Mouse (Mus musculus): Measurements from ENCODE around the gene Chst14. TPM values are rescaled to one million over a fixed set of nuclear protein-coding genes. Genes with fewer than 3 reads are reported as not detected.
A peak's percentile ranks its signal among the peaks of the same experiment; 100 is the strongest.

Gene Chst14
- 3.5 and 8.5 TPM in 2 replicates for polyA plus RNA-seq (2014; fragmentation: Nextera tagmentation; extraction: Ambion mirVana)

DNA sequence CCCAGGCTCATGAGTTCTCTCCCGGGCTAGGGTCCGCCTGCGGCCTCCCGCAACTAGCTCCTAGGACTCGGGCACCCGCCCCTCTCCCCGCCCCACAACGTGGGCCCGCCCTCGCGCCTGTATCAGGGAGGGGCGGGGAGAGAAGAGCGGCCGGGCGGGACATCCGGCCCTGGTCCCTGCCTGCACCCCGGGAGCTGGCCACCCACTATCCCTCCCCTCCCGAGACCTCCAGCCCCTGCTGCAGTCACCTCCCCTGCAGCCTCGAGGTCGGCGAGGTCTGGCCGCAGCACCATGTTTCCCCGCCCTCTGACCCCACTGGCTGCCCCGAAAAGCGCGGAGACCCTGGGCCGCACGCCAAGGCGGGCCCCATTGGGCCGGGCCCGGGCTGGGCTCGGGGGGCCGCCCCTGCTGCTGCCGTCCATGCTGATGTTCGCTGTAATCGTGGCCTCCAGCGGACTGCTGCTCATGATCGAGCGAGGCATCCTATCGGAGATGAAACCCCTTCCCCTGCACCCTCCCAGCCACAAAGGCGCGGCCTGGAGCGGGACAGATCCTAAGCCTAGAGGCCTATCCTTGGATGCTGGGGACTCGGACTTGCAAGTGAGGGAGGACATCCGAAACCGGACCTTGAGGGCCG lies at the start of gene Chst14:
Gene Chst14 (plus strand): TSS at position 136 of the 637 bp plus-strand sequence.
- peak; percentile 85 for ATAC-seq (ENCODE audit: low read depth)
- 0% methylated on average over 31 of the region's 47 CpGs for WGBS

DNA sequence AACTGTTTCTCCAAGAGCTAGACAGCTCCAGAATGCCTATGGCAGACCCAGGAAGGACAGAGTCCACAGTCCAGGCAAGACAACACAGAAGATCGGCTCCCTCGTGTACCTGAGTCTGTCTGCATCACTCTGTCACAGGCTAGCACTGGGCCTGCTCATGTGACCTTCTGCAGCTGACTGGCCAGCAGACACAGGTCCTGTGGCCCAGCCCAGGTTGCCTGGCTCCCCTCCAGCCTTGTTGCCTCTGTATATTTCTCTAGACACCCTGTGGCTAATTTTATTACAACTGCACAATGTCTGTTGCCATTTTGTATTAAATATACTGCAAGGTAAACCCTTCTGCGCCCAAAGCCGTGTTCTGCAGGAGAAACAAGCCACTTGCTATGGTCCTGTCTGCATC lies 45.3 kb upstream of the Chst14 start:
- Histone ChIP-seq H3K4me2 (ENCODE audit: low read depth, low read length) (no peak overlapping the region), H3K27me3 (ENCODE audit: control insufficient read depth, insufficient read depth, low read length) (no peaks in the 10 kb centered on the region), H3K9ac (replicated peaks; ENCODE audit: low read depth, low read length) (no peak overlapping the region), H3K27ac (ENCODE audit: low read depth, low read length) (no peak overlapping the region), H3K36me3 (ENCODE audit: control insufficient read depth, insufficient read depth, low read length) (no peaks in the 10 kb centered on the region), H3K4me1 (ENCODE audit: control insufficient read depth, insufficient read depth, low read length) (no peaks in the 10 kb centered on the region; the same call in 1 of the 2 replicates), H3K9me3 (ENCODE audit: control insufficient read depth, low read length) (no peaks in the 10 kb centered on the region), H3K4me3 (ENCODE audit: low read depth, low read length) (no peak overlapping the region)
- no peak for ATAC-seq (ENCODE audit: low read depth)
- WGBS: 87% methylated on average over 4 of the region's 4 CpGs

More for the DNA sequence above, at the start of gene Chst14:
- Histone ChIP-seq H3K36me3 (ENCODE audit: control insufficient read depth, insufficient read depth, low read length) (peaks cover 16% of the 10 kb centered on the region), H3K9me3 (ENCODE audit: control insufficient read depth, low read length) (no peaks in the 10 kb centered on the region), H3K27ac (ENCODE audit: low read depth, low read length) (no peak within 1 kb of the TSS), H3K27me3 (ENCODE audit: control insufficient read depth, insufficient read depth, low read length) (no peaks in the 10 kb centered on the region), H3K4me2 (ENCODE audit: low read depth, low read length) (peak within 1 kb of the TSS; percentile 94), H3K4me3 (ENCODE audit: low read depth, low read length) (peak within 1 kb of the TSS; percentile 50), H3K4me1 (ENCODE audit: control insufficient read depth, insufficient read depth, low read length) (peaks cover 12% of the 10 kb centered on the region), H3K9ac (replicated peaks; ENCODE audit: low read depth, low read length) (peak within 1 kb of the TSS; percentile 68)

DNA sequence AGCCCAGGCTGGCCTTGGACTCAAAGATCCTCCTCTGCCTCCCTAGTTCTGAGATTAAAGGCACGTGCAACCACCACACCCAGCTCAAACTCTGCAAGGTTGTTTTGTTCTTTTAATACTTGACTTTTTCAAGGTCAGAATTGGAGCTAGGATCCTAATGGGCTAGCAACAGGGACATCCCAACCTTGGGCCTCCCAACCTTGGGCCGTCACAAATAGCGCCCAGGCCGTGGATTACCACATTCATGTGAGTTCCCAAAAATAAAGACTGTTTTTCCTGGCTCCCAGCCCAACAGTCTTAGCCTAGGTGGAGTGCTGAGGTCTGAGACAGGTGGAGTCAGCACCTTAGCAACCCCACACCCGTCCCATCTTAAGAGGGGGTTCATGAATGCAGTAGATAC lies 44.3 kb upstream of the Chst14 start:
- 87% methylated on average over 5 of the region's 5 CpGs for WGBS
- Histone ChIP-seq H3K27me3 (ENCODE audit: control insufficient read depth, insufficient read depth, low read length) (no peaks in the 10 kb centered on the region), H3K36me3 (ENCODE audit: control insufficient read depth, insufficient read depth, low read length) (no peaks in the 10 kb centered on the region), H3K4me1 (ENCODE audit: control insufficient read depth, insufficient read depth, low read length) (no peaks in the 10 kb centered on the region; the same call in 1 of the 2 replicates), H3K9me3 (ENCODE audit: control insufficient read depth, low read length) (no peaks in the 10 kb centered on the region), H3K27ac (ENCODE audit: low read depth, low read length) (no peak overlapping the region), H3K9ac (replicated peaks; ENCODE audit: low read depth, low read length) (no peak overlapping the region), H3K4me2 (ENCODE audit: low read depth, low read length) (no peak overlapping the region), H3K4me3 (ENCODE audit: low read depth, low read length) (no peak overlapping the region)
- ATAC-seq (ENCODE audit: low read depth): no peak

DNA sequence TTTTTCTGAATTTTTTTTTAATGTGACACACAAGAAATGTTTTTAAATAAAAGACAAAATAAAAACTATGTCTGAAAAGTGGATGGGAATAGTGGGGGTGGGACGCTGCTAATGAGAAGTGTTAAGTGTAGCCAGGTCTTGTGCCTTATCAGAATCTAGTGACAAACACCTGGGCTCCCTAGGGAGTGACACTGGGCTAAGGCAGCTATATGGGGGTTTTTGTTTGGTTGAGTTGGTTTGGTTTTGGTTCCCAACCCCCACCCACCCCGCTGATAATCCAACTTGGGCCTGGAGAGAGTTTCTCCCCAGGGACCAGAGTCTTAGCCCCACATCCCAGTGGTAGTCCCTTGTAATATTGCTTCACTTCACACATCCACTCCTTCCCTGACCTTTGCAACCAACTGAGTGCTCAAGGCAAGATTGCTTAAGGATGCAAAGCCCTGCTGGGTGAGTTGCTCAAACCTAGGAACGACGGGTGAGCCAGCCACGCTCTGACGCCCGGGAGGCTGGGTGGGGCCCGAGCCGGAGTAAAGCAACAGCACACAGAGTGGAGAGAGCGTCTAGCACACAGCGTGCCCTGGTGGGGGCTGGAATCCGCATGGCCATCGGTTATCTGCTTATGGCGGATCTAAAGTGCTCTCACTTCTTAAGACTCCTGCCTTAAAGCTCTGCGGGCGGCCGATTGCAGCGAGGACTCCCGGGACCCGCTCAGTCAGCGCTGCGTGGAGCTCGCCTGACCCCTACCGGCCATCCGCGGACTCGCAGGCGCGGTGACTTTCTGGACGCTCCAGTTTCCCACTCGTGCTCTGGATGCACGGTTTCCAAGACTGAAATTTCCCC lies 43.2 kb upstream of the Chst14 start:
- peak overlapping the region; percentile 75 for H3K4me2 ChIP-seq (ENCODE audit: low read depth, low read length)
- no peaks in the 10 kb centered on the region for H3K27me3 ChIP-seq (ENCODE audit: control insufficient read depth, insufficient read depth, low read length)
- no peak overlapping the region for H3K27ac ChIP-seq (ENCODE audit: low read depth, low read length)
- H3K4me3 ChIP-seq (ENCODE audit: low read depth, low read length): peak overlapping the region; percentile 31
- H3K36me3 ChIP-seq (ENCODE audit: control insufficient read depth, insufficient read depth, low read length): no peaks in the 10 kb centered on the region
- H3K9me3 ChIP-seq (ENCODE audit: control insufficient read depth, low read length): no peaks in the 10 kb centered on the region
- WGBS: 3% methylated on average over 32 of the region's 32 CpGs
- peak overlapping the region; percentile 42; the same call in 1 of the 2 replicates for H3K9ac ChIP-seq (replicated peaks; ENCODE audit: low read depth, low read length)
- peak; percentile 82 for ATAC-seq (ENCODE audit: low read depth)
- H3K4me1 ChIP-seq (ENCODE audit: control insufficient read depth, insufficient read depth, low read length): no peaks in the 10 kb centered on the region; the same call in 1 of the 2 replicates

DNA sequence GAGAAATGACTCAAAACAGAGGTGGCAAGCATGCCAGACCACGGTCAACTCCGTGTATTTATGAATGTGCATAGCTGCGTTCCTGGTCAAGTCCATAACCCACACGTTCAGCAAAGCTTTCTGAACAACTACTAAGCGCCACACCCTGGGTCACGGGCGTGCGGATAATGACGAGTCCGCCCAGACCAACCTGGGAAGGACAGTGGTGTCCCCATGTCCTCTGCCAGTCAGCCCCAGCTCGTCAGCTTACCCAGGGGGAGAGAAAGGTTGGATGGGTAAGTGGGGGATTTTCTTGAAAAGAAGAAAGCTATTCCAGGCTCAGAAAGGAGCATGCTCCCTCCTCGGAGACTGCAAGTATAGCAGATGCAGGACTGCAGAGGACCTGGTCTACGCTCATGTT lies 38.9 kb upstream of the Chst14 start:
- H3K4me1 ChIP-seq (ENCODE audit: control insufficient read depth, insufficient read depth, low read length): no peaks in the 10 kb centered on the region; the same call in 1 of the 2 replicates
- no peak overlapping the region for H3K4me2 ChIP-seq (ENCODE audit: low read depth, low read length)
- no peak for ATAC-seq (ENCODE audit: low read depth)
- no peaks in the 10 kb centered on the region for H3K9me3 ChIP-seq (ENCODE audit: control insufficient read depth, low read length)
- H3K4me3 ChIP-seq (ENCODE audit: low read depth, low read length): no peak overlapping the region
- H3K27ac ChIP-seq (ENCODE audit: low read depth, low read length): no peak overlapping the region
- no peaks in the 10 kb centered on the region for H3K36me3 ChIP-seq (ENCODE audit: control insufficient read depth, insufficient read depth, low read length)
- no peaks in the 10 kb centered on the region for H3K27me3 ChIP-seq (ENCODE audit: control insufficient read depth, insufficient read depth, low read length)
- 74% methylated on average over 13 of the region's 13 CpGs for WGBS
- H3K9ac ChIP-seq (replicated peaks; ENCODE audit: low read depth, low read length): no peak overlapping the region

DNA sequence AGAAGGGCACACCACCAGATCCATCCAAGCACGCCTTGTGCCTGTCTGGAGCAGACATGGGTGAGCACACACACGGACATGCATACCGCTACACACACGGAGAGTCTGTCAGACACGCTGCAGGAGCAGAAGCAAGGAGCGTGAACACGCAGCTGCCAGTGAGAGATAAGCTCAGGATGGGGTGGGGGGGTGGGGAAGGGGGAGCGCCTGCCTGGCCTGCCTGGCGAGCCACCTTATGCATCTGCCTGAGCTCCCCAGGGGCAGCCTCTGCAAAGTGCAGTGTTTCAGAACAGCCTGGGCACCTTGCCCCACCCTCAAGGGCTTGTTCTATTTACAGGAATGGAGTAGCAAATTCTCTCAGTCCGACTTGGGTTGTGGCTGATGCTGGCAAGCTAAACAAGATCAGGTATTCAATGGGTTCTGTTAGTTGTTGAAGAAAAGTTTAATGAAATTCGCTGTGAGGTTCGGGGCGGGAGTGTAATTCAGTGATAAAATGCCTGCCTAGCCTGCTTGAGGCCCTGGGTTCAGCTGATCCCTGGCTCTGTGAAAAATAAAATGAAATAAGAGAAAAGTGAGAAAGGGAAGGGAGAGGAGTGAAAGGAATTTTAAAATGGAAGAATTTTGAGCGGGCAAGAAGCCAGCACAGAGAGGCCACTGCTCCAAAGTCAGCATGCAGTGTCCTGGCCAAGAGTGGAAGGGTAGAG lies 38.3 kb upstream of the Chst14 start:
- H3K4me1 ChIP-seq (ENCODE audit: control insufficient read depth, insufficient read depth, low read length): no peaks in the 10 kb centered on the region; the same call in 1 of the 2 replicates
- H3K27ac ChIP-seq (ENCODE audit: low read depth, low read length): no peak overlapping the region
- no peak; the same call in 1 of the 2 replicates for ATAC-seq (ENCODE audit: low read depth)
- H3K4me3 ChIP-seq (ENCODE audit: low read depth, low read length): no peak overlapping the region
- H3K27me3 ChIP-seq (ENCODE audit: control insufficient read depth, insufficient read depth, low read length): no peaks in the 10 kb centered on the region
- 34% methylated on average over 14 of the region's 14 CpGs for WGBS
- no peaks in the 10 kb centered on the region for H3K36me3 ChIP-seq (ENCODE audit: control insufficient read depth, insufficient read depth, low read length)
- no peak overlapping the region for H3K4me2 ChIP-seq (ENCODE audit: low read depth, low read length)
- no peaks in the 10 kb centered on the region for H3K9me3 ChIP-seq (ENCODE audit: control insufficient read depth, low read length)
- no peak overlapping the region for H3K9ac ChIP-seq (replicated peaks; ENCODE audit: low read depth, low read length)

DNA sequence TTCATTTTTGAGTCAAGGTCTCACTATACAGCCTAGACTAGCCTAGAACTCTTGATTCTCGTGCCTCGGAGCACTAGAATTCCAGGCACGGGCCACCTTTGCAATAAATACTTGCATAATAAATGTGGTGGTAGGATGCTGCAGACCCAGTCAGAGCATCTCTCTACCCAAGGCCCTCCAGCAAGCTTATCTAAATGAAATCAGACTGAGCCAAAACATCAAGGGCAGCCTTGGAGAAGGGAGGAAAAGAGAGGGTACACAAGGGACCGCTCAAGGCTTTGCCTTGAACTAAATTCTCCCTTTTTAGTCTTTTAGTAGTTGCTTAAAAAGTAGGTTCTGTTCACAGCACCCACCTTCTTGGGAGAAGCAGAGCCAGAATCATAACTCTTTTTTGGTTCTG lies 35.1 kb upstream of the Chst14 start:
- Histone ChIP-seq H3K9ac (replicated peaks; ENCODE audit: low read depth, low read length) (no peak overlapping the region), H3K4me2 (ENCODE audit: low read depth, low read length) (no peak overlapping the region), H3K4me3 (ENCODE audit: low read depth, low read length) (no peak overlapping the region), H3K36me3 (ENCODE audit: control insufficient read depth, insufficient read depth, low read length) (no peaks in the 10 kb centered on the region), H3K27ac (ENCODE audit: low read depth, low read length) (no peak overlapping the region), H3K9me3 (ENCODE audit: control insufficient read depth, low read length) (no peaks in the 10 kb centered on the region), H3K4me1 (ENCODE audit: control insufficient read depth, insufficient read depth, low read length) (no peaks in the 10 kb centered on the region), H3K27me3 (ENCODE audit: control insufficient read depth, insufficient read depth, low read length) (peaks cover 13% of the 10 kb centered on the region)
- ATAC-seq (ENCODE audit: low read depth): no peak
- WGBS: 86% methylated on average over 4 of the region's 4 CpGs

DNA sequence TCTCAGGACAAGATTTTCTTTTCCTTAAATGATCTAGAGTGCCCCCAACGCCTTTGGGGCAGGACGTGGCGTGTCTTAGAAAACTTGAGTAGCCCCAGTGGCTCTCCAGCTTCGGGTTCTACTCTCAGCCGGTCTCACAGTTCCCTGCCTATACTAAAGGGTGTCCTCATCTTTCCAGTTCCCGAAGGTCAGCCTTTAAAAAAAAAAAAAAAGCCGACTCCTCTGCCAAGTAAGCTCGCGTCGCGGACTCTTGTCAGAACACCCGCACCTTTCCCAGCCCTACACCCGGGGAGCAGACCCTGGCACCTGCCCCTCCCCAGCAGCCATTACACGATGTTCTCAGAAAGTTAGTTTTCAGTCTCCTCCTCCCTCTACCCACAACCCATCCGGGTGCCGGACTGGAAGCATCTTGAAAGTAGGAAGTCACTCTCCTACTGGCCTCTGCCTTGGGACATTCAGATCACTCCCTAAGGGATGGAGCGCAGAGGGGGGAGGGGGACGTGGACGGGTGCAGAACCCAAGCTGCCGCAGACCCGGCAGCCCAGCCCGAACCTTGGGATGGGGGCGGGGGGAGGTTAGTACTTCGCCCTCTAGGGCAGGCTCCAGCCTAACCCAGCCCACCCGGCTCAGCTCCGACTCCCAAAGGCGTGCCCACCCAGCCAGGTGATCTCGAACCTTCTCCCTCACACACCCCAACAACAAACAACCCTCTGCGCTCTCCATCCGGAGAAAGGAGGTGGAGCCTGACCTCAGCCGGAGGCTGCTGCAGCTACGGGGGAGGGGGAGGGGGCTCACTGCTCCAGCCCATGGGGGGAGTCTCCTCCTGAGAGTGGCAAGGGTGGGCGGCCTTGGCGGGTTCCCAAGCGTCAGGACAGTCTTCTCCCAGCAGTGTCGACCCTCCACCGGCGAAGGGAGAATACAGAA lies 30.0 kb upstream of the Chst14 start:
- Histone ChIP-seq H3K4me2 (ENCODE audit: low read depth, low read length) (peak overlapping the region; percentile 73), H3K4me3 (ENCODE audit: low read depth, low read length) (peak overlapping the region; percentile 31), H3K27me3 (ENCODE audit: control insufficient read depth, insufficient read depth, low read length) (peaks cover 45% of the 10 kb centered on the region), H3K9ac (replicated peaks; ENCODE audit: low read depth, low read length) (peak overlapping the region; percentile 37; the same call in 1 of the 2 replicates), H3K4me1 (ENCODE audit: control insufficient read depth, insufficient read depth, low read length) (peaks cover 19% of the 10 kb centered on the region), H3K36me3 (ENCODE audit: control insufficient read depth, insufficient read depth, low read length) (no peaks in the 10 kb centered on the region), H3K27ac (ENCODE audit: low read depth, low read length) (no peak overlapping the region), H3K9me3 (ENCODE audit: control insufficient read depth, low read length) (no peaks in the 10 kb centered on the region)
- no peak for ATAC-seq (ENCODE audit: low read depth)
- 1% methylated on average over 38 of the region's 38 CpGs for WGBS

All from neural tube, embryonic 14.5 days (tissue).